ENCODE assay signal across 19 mouse cellular contexts in the genomic region with DNA sequence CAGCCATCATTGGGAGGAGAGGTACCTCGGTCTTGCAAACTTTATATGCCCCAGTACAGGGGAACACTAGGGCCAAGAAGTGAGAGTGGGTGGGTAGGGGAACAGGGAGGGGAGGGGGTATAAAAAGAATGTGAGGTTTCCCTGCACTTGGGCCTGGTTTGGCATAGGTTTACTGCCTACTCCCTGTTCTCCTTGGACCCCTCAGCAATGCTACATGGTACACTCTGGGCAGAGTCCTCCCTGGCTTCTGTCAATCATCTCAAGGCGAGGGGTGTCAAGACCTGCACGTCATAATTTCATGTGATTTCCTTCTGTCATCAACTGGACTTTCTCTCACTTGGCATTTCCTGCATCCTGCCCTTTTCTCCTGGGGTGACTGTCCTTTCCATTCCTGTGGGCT.
"Had no signal": no experiment of that assay in that cellular context is flagged by ENCODE, and none has a peak within 500 bp of the region (broad histone marks: within the 10 kb centered on the region; RNA-seq: fewer than 3 reads in every experiment).

No protein-coding gene starts in this region.

- H3K4me1 ChIP-seq: megakaryocyte, embryonic 14.5 days; stomach, embryonic 15.5 days had no signal

- H3K9me3 ChIP-seq: limb, embryonic 12.5 days; limb, embryonic 15.5 days; megakaryocyte, embryonic 14.5 days; midbrain, embryonic 13.5 days; stomach, embryonic 15.5 days had no signal

- H3K27me3 ChIP-seq: limb, embryonic 12.5 days; limb, embryonic 15.5 days; megakaryocyte, embryonic 14.5 days; midbrain, embryonic 13.5 days; stomach, embryonic 15.5 days had no signal

- ATAC-seq: intestine, embryonic 16.5 days; liver, postnatal 0 days; lung, postnatal 0 days; midbrain, embryonic 13.5 days had no signal

- H3K36me3 ChIP-seq: limb, embryonic 12.5 days; limb, embryonic 15.5 days; midbrain, embryonic 10.5 days; midbrain, embryonic 13.5 days; stomach, embryonic 15.5 days had no signal

- H3K9ac ChIP-seq: limb, embryonic 12.5 days; limb, embryonic 15.5 days; liver, embryonic 14.5 days; liver, postnatal 0 days; lung, embryonic 14.5 days; midbrain, embryonic 13.5 days; stomach, embryonic 15.5 days had no signal

- H3K4me2 ChIP-seq: limb, embryonic 12.5 days; limb, embryonic 15.5 days; liver, embryonic 11.5 days; lung, embryonic 14.5 days; midbrain, embryonic 13.5 days; stomach, embryonic 15.5 days had no signal

- H3K4me3 ChIP-seq: limb, embryonic 12.5 days; limb, embryonic 15.5 days; megakaryocyte, embryonic 14.5 days; midbrain, embryonic 10.5 days; midbrain, embryonic 13.5 days; stomach, embryonic 15.5 days had no signal

- DNase-seq: kidney, adult 2 months; kidney, postnatal 10 days; left cerebral cortex, postnatal 4 days; liver, postnatal 0 days; lung, embryonic 14.5 days; retina, postnatal 1 day; right cerebral cortex, postnatal 25 days; spleen, adult 18-20 months; thymus, postnatal 25 days had no signal

- H3K27ac ChIP-seq: limb, embryonic 12.5 days; limb, embryonic 15.5 days; liver, embryonic 14.5 days; midbrain, embryonic 10.5 days; midbrain, embryonic 13.5 days; stomach, embryonic 15.5 days had no signal
